Mouse (Mus musculus) erythroblast, embryonic 14.5 days (primary cell): ENCODE data around the gene Arvcf.

Source experiments
- GATA1 ChIP-seq: IDR thresholded peaks from 2 replicates; pipeline ENCODE4 v1.6.1; 2012; ENCODE audit warnings: low read length, inconsistent platforms, mixed read lengths
- TAL1 ChIP-seq: IDR thresholded peaks from 3 replicates; pipeline ENCODE4 v1.6.1; 2012; ENCODE audit warnings: low read length, inconsistent platforms, mixed read lengths

- TF ChIP-seq GATA1 (no peak), TAL1 (no peak)
Observed at GRCm38 (mm10) chr16:18381621-18382258, 33.8 kb downstream of the Arvcf start.
